Mouse (Mus musculus) liver, postnatal 0 days (tissue): ENCODE measurements around the gene Dnajb8. TPM values are rescaled to one million over a fixed set of nuclear protein-coding genes. Genes with fewer than 3 reads are reported as not detected.

Source experiments
- ATAC-seq: fragments of 200-750 bp; cut with Nextera tagmentation; 2 replicates; pipeline ENCODE4 v1.8.0; 2017; ENCODE audit warnings: mild to moderate bottlenecking, moderate library complexity
- DNase-seq: peaks from one replicate; pipeline ENCODE4 v3.0.0-alpha.2; 2016
- H3K27ac ChIP-seq: fragments of 300-500 bp; sonication (generic); 2 replicates; pipeline ENCODE4 v1.5.1; 2014; ENCODE audit warnings: antibody characterized with exemption, moderate library complexity, mild to moderate bottlenecking, low read depth
- H3K27me3 ChIP-seq: fragments of 300-500 bp; sonication (generic); 2 replicates; pipeline ENCODE4 v1.6.1; 2014; ENCODE audit warnings: low read length, control low read depth, mixed read lengths; ENCODE audit not compliant: insufficient read depth
- H3K36me3 ChIP-seq: fragments of 300-500 bp; sonication (generic); replicated peaks from 2 replicates; pipeline ENCODE4 v1.6.1; 2014; ENCODE audit warnings: mild to moderate bottlenecking, control low read depth, low read length, moderate library complexity, mixed read lengths; ENCODE audit not compliant: insufficient read depth
- H3K4me1 ChIP-seq: fragments of 300-500 bp; sonication (generic); 2 replicates; pipeline ENCODE4 v1.6.1; 2014; ENCODE audit warnings: antibody characterized with exemption, mild to moderate bottlenecking, control low read depth; ENCODE audit not compliant: insufficient read depth
- H3K4me2 ChIP-seq: fragments of 300-500 bp; sonication (generic); 2 replicates; pipeline ENCODE4 v1.6.1; 2014; ENCODE audit warnings: low read depth, mild to moderate bottlenecking, low read length, moderate library complexity, mixed read lengths
- H3K4me3 ChIP-seq: fragments of 300-500 bp; sonication (generic); 2 replicates; pipeline ENCODE4 v1.5.1; 2014; ENCODE audit warnings: low read depth, low read length
- H3K9ac ChIP-seq: fragments of 300-500 bp; sonication (generic); replicated peaks from 2 replicates; pipeline ENCODE4 v1.6.1; 2014; ENCODE audit warnings: mild to moderate bottlenecking, moderate library complexity
- H3K9me3 ChIP-seq: fragments of 300-500 bp; sonication (generic); 2 replicates; pipeline ENCODE4 v1.6.1; 2016; ENCODE audit warnings: mild to moderate bottlenecking, control low read depth, low read length, mixed read lengths
- CTCF ChIP-seq: sonication (generic); IDR thresholded peaks from 2 replicates; pipeline ENCODE4 v1.5.1; 2016; ENCODE audit warnings: antibody characterized with exemption, low read depth
- EP300 ChIP-seq: IDR thresholded peaks from 2 replicates; pipeline ENCODE4 v1.6.1; 2016; ENCODE audit warnings: antibody characterized with exemption, low read depth, mild to moderate bottlenecking
- WGBS: fragments of 180-500 bp; shearing (Covaris S2); extraction: QIAGEN DNeasy Blood & Tissue Kit; methylation state at CpG from one replicate; pipeline ENCODE4 v1.1.7; 2014; ENCODE audit not compliant: insufficient replicate concordance; 5-methylcytosine and 5-hydroxymethylcytosine counted together
- polyA plus RNA-seq: library from polyadenylated mRNA; unstranded; fragments of >200 nt; fragmentation: Nextera tagmentation; extraction: Ambion mirVana; gene quantifications from 2 replicates; pipeline ENCODE4 v1.2.1, GENCODE M21; 2015

The Dnajb8 gene
- polyA plus RNA-seq, 1 experiment from 2014 or later = not detected

DNA sequence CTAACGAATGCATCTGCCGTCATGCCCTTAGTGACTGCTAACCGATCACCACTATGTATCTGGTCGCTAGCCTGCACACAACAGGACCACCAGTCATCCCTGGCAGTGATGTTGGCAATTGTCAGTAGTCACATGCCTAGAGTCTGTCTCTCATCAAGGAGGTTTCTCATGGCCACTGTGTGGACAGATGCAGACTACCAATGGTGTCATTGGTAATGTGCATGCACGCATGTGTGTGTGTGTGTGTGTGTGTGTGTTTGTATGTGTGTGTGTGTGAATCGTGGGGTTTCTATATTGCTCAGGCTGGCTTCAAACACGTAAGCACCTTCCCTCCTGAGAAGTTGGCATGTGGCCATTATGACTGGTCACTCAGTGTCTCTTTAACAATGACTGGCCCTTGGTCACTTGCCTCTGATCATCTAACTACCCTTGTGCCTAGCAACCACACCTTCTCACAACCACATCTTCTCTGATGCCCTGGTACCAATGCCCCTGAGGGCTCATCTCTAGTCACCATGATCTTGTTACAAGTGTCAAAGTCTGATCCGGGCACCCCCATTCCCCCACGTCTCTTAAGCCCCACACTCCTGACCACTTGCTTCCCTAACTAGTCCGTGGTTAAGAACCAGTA is 14.6 kb upstream of the Dnajb8 start:
- no peak for DNase-seq
- Histone ChIP-seq H3K9me3 (no peaks in the 10 kb centered on the region), H3K4me1 (peaks cover 7% of the 10 kb centered on the region), H3K27me3 (peaks cover 31% of the 10 kb centered on the region), H3K9ac (no peak overlapping the region), H3K27ac (no peak overlapping the region), H3K4me3 (no peak overlapping the region), H3K36me3 (no peaks in the 10 kb centered on the region), H3K4me2 (no peak overlapping the region)
- no peak for ATAC-seq
- TF ChIP-seq EP300 = no peak
- TF ChIP-seq CTCF = no peak
- 71% methylated on average over 10 of the region's 10 CpGs for WGBS

DNA sequence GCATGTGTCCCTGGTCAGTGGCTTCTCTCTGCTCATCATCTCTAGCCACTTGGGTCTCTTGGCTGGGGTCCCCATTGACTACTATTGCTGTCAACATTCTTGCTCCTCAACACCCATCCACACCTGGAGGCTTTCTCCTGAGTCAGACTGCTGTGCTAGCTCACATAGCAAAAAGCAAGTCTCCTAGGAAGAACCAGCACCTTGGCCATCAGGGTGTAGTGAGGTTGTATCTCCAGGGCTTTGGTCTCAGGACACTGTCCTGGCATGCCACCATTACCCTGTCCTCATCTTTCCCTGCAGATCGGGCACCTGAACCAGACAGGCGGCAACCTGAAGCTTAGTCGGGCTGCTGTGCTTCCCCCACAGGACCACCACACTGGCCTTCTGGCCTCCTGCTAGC is 13.7 kb upstream of the Dnajb8 start:
- Histone ChIP-seq H3K4me2 (no peak overlapping the region), H3K27me3 (peaks cover 26% of the 10 kb centered on the region), H3K36me3 (no peaks in the 10 kb centered on the region), H3K4me3 (no peak overlapping the region), H3K4me1 (peaks cover 7% of the 10 kb centered on the region), H3K9ac (no peak overlapping the region), H3K9me3 (no peaks in the 10 kb centered on the region), H3K27ac (no peak overlapping the region)
- ATAC-seq (no peak), DNase-seq (no peak)
- 92% methylated on average over 3 of the region's 3 CpGs for WGBS
- TF ChIP-seq CTCF = no peak
- no peak for TF ChIP-seq EP300

DNA sequence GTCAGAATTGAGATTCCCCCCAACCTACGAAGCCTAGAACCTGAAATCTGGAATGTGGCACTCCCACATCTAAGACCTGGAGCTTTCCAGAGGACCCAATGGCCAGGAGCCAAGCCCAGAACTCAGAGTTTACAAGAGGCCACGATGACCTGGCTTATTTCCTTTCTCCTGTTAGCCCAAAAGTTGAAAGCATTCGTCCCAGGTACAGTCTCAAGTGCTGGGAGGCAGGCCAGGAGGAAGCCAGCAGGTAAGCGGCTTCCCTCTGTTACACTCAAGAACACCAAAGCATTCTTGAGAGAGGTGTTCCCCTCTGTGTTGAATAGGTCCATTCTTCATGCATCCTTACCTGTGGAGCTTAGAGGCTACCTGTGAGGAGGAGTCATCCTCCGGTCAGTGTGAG is 12.6 kb upstream of the Dnajb8 start:
- TF ChIP-seq EP300 (no peak), CTCF (no peak)
- no peaks in the 10 kb centered on the region for H3K36me3 ChIP-seq

DNA sequence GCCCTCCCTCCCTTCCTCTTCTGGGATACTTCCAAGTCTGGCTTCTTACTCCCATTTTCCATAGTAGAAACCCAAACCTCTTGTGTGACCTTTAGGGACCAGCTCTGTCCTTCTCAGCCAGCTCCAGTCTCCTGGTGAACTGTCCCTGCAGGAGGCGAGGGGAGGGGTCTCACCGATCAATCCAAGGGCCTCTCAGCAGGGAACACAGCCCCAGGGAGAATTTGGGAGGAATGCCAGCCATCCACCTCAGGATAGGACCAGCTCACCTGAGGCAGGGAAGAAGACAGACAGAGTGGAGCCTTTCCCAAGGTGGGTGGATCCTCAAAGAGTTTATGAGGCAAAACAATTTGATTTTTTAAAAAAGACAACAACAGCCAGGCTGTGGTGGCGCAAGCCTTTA is 11.9 kb upstream of the Dnajb8 start:
- Histone ChIP-seq H3K4me2 (no peak overlapping the region), H3K27me3 (peaks cover 15% of the 10 kb centered on the region; the same call in 1 of the 2 replicates), H3K9me3 (no peaks in the 10 kb centered on the region), H3K4me3 (no peak overlapping the region), H3K9ac (no peak overlapping the region), H3K36me3 (no peaks in the 10 kb centered on the region), H3K4me1 (peaks cover 3% of the 10 kb centered on the region; the same call in 1 of the 2 replicates), H3K27ac (no peak overlapping the region)
- no peak for TF ChIP-seq EP300
- TF ChIP-seq CTCF = no peak
- no peak for DNase-seq
- no peak for ATAC-seq
- 70% methylated on average over 3 of the region's 3 CpGs for WGBS

More for the DNA sequence above, 12.6 kb upstream of the Dnajb8 start:
- H3K9me3 ChIP-seq = no peaks in the 10 kb centered on the region
- no peak for ATAC-seq
- WGBS = 70% methylated on average over 5 of the region's 5 CpGs
- H3K4me2 ChIP-seq = no peak overlapping the region
- no peak overlapping the region for H3K4me3 ChIP-seq
- H3K27me3 ChIP-seq = peaks cover 21% of the 10 kb centered on the region; the same call in 1 of the 2 replicates
- H3K27ac ChIP-seq = no peak overlapping the region
- no peak overlapping the region for H3K9ac ChIP-seq
- peaks cover 3% of the 10 kb centered on the region; the same call in 1 of the 2 replicates for H3K4me1 ChIP-seq
- no peak for DNase-seq

DNA sequence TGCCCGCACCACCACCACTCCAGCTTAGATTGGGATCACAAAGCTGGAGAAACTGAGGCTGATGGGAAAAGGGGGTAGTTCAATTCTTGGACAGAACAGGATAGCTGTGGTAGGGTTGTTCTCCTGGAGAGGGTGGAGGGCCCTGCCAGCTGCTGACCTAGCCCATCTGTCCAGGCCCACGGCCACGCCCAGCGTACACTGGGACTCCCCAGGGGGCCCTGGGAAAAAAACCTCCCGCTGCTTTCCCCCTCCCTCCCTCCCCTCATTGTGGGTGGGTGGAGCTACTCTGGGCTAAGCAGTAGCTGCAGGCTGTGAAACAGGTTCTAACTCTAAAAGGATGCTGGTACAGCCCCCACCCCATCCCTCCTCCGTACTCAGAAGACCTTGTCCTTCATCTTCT is 6.3 kb upstream of the Dnajb8 start:
- WGBS = 59% methylated on average over 6 of the region's 6 CpGs
- Histone ChIP-seq H3K9ac (no peak overlapping the region), H3K4me1 (no peaks in the 10 kb centered on the region), H3K9me3 (peaks cover 3% of the 10 kb centered on the region; the same call in 1 of the 2 replicates), H3K27me3 (no peaks in the 10 kb centered on the region), H3K36me3 (no peaks in the 10 kb centered on the region), H3K27ac (no peak overlapping the region), H3K4me3 (no peak overlapping the region), H3K4me2 (no peak overlapping the region)
- no peak for ATAC-seq
- DNase-seq = no peak
- TF ChIP-seq CTCF (no peak), EP300 (no peak)

DNA sequence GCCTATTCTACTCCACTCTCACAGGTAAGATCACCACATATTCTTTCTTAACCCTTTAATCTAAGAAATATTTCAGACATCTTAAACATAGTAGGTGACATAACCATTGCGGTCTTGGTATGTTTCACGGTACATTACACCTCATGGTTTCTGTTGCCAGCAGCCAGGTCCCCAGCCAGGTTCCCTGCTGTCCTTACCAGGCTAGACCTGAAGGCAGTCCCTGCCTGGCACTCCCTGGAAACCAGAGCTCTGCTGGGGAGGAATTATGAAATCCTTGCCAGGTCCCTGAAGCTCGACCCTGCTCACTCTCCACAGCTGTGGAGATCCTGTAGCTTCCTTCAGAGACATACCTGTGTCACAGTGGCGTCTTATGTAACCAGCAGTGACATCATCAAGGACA is 5.9 kb upstream of the Dnajb8 start:
- WGBS = 75% methylated on average over 4 of the region's 4 CpGs
- DNase-seq (no peak), ATAC-seq (no peak)
- Histone ChIP-seq H3K27ac (no peak overlapping the region), H3K9ac (no peak overlapping the region), H3K4me3 (no peak overlapping the region), H3K36me3 (no peaks in the 10 kb centered on the region), H3K4me1 (no peaks in the 10 kb centered on the region), H3K4me2 (no peak overlapping the region), H3K9me3 (peaks cover 3% of the 10 kb centered on the region; the same call in 1 of the 2 replicates), H3K27me3 (no peaks in the 10 kb centered on the region)
- TF ChIP-seq EP300 (no peak), CTCF (no peak)
